Mouse (Mus musculus): ENCODE data around the gene Plac8.

DNA sequence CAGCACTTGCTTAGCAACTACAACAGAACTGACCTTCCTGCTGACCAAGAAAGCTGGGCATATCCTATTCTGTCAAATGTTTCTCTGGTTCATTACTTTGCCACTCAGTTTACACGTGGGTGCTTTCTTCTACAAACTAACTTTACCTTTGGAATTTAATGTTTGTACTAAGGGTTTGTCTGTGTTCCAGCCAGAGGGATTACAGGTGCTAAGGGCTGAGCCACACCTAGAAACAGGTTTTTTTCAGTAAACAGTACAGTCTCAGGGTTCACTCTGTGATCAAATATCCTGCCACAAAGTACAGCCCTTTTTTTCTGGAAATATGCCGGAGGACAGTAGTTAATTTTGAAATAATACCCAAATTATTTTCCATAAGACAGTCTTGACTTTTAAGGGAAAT, 23.8 kb downstream of the Plac8 start:
- TF ChIP-seq EP300 (IDR thresholded peaks at IDR 0.05; ENCODE audit: low read depth in 1 of 2, low read length in 2 of 2) (no peak), ZMIZ1 (IDR thresholded peaks at IDR 0.05; ENCODE audit: low read depth, low read length) (no peak), MAX (IDR thresholded peaks at IDR 0.05; ENCODE audit: low read length) (no peak), CTCF (IDR thresholded peaks at IDR 0.05 in 2 of 3, conservative IDR thresholded peaks at IDR 0.05 in 1 of 3; ENCODE audit: control insufficient read depth in 1 of 3, insufficient read depth in 1 of 3, low read depth in 2 of 3, low read length in 3 of 3, poor library complexity in 1 of 3, severe bottlenecking in 1 of 3) (no peak), CHD2 (IDR thresholded peaks at IDR 0.05; ENCODE audit: low read length) (no peak)
